Mouse (Mus musculus) liver, embryonic 14.5 days (tissue): ENCODE data around the gene Rpl23a. TPM values are rescaled to one million over a fixed set of nuclear protein-coding genes. Genes with fewer than 3 reads are reported as not detected.

Experiments
- ATAC-seq: fragments of 200-750 bp; cut with Nextera tagmentation; 2 replicates; pipeline ENCODE4 v1.8.0; 2017; ENCODE audit warnings: moderate number of reproducible peaks, mild to moderate bottlenecking, moderate library complexity; ENCODE audit not compliant: insufficient read depth
- DNase-seq, 3 experiments: peaks; one replicate each; pipeline ENCODE4 v3.0.0-alpha.2; 2012 to 2013; ENCODE audit warnings: low read depth in 3 of 3, low spot score in 3 of 3
- H3K27ac ChIP-seq: fragments of 300-500 bp; sonication (generic); 2 replicates; pipeline ENCODE4 v1.5.1; 2014; ENCODE audit warnings: moderate library complexity, mild to moderate bottlenecking, control low read depth, inconsistent platforms
- H3K27me3 ChIP-seq: fragments of 300-500 bp; sonication (generic); 2 replicates; pipeline ENCODE4 v1.6.1; 2014; ENCODE audit warnings: mild to moderate bottlenecking, low read length, moderate library complexity; ENCODE audit not compliant: control insufficient read depth, insufficient read depth
- H3K36me3 ChIP-seq: fragments of 300-500 bp; sonication (generic); replicated peaks from 2 replicates; pipeline ENCODE4 v1.6.1; 2014; ENCODE audit warnings: low read depth; ENCODE audit not compliant: control insufficient read depth, insufficient read depth
- H3K4me1 ChIP-seq, 2 experiments: fragments of 200-500 bp in 1 of 2; fragments of 300-500 bp in 1 of 2; sonication (generic) in 1 of 2; replicated peaks; 2 replicates each; pipeline ENCODE4 v1.6.1; 2012 to 2014; ENCODE audit warnings: antibody characterized with exemption in 1 of 2, inconsistent platforms in 1 of 2, low read length in 1 of 2; ENCODE audit not compliant: control insufficient read depth in 2 of 2, insufficient read depth in 2 of 2
- H3K4me2 ChIP-seq: fragments of 300-500 bp; sonication (generic); 2 replicates; pipeline ENCODE4 v1.6.1; 2014; ENCODE audit warnings: low read depth, mild to moderate bottlenecking, control low read depth, moderate library complexity
- H3K4me3 ChIP-seq, 2 experiments: fragments of 200-500 bp in 1 of 2; fragments of 300-500 bp in 1 of 2; sonication (generic) in 1 of 2; 2 replicates each; pipeline ENCODE4 v1.5.1; 2012 to 2014; ENCODE audit warnings: low read depth in 2 of 2, low read length in 2 of 2, mild to moderate bottlenecking in 2 of 2, control low read depth in 1 of 2, inconsistent platforms in 1 of 2, moderate library complexity in 1 of 2; ENCODE audit not compliant: insufficient read depth in 1 of 2
- H3K9ac ChIP-seq: fragments of 300-500 bp; sonication (generic); replicated peaks from 2 replicates; pipeline ENCODE4 v1.6.1; 2014; ENCODE audit warnings: mild to moderate bottlenecking, control low read depth, moderate library complexity
- H3K9me3 ChIP-seq: fragments of 300-500 bp; sonication (generic); 2 replicates; pipeline ENCODE4 v1.6.1; 2016; ENCODE audit warnings: low read length, mixed read lengths; ENCODE audit not compliant: control insufficient read depth
- CTCF ChIP-seq: IDR thresholded peaks from 2 replicates; pipeline ENCODE4 v1.5.1; 2016; ENCODE audit warnings: antibody characterized with exemption, low read depth, control low read depth
- EP300 ChIP-seq: IDR thresholded peaks from 2 replicates; pipeline ENCODE4 v1.6.1; 2016; ENCODE audit warnings: antibody characterized with exemption, low read depth
- WGBS: fragments of 180-500 bp; shearing (Covaris S2); extraction: QIAGEN DNeasy Blood & Tissue Kit; methylation state at CpG from one replicate; pipeline ENCODE4 v1.1.7; 2014; ENCODE audit not compliant: insufficient replicate concordance; 5-methylcytosine and 5-hydroxymethylcytosine counted together
- polyA plus RNA-seq, 2 experiments: library from polyadenylated mRNA; depleted of rRNA in 1 of 2; stranded (reverse) in 1 of 2; unstranded in 1 of 2; fragments of >200 nt; fragmentation: Nextera tagmentation in 1 of 2; extraction: Ambion mirVana in 1 of 2; gene quantifications; 2 replicates each; pipeline versions ENCODE4 v1.2.1 to v1.2.3; 2012 to 2014

Rpl23a gene
- polyA plus RNA-seq, 2 experiments, result 1,100 to 1,347 TPM

GRCm38 (mm10) chr11:78205361-78206206 lies 22.2 kb upstream of the Rpl23a start:
- H3K36me3 ChIP-seq, result peaks cover 36% of the 10 kb centered on the region
- H3K9me3 ChIP-seq, result no peaks in the 10 kb centered on the region
- no peaks in the 10 kb centered on the region for H3K27me3 ChIP-seq
- ATAC-seq, result no peak
- no peak for DNase-seq
- H3K4me1 ChIP-seq, result no peaks in the 10 kb centered on the region
- WGBS, result 75% methylated on average over 13 of the region's 13 CpGs
- no peak overlapping the region for H3K27ac ChIP-seq
- H3K4me3 ChIP-seq, result no peak overlapping the region
- no peak overlapping the region for H3K4me2 ChIP-seq
- TF ChIP-seq CTCF (no peak), EP300 (no peak)
- H3K9ac ChIP-seq, result no peak overlapping the region

GRCm38 (mm10) chr11:78204287-78204686 lies 20.9 kb upstream of the Rpl23a start:
- no peaks in the 10 kb centered on the region for H3K27me3 ChIP-seq
- TF ChIP-seq CTCF (0 out of 2 replicates have a peak, but pooled peaks have one; percentile 1), EP300 (no peak)
- no peak overlapping the region for H3K4me2 ChIP-seq
- no peak overlapping the region for H3K4me3 ChIP-seq
- no peaks in the 10 kb centered on the region for H3K4me1 ChIP-seq
- peaks cover 23% of the 10 kb centered on the region for H3K36me3 ChIP-seq
- H3K9me3 ChIP-seq, result no peaks in the 10 kb centered on the region
- DNase-seq (no peak), ATAC-seq (no peak)
- H3K9ac ChIP-seq, result no peak overlapping the region
- H3K27ac ChIP-seq, result no peak overlapping the region
- WGBS, result 80% methylated on average over 6 of the region's 6 CpGs

GRCm38 (mm10) chr11:78202372-78202771 lies 19.0 kb upstream of the Rpl23a start:
- ATAC-seq, result no peak
- no peak overlapping the region for H3K4me2 ChIP-seq
- no peaks in the 10 kb centered on the region for H3K27me3 ChIP-seq
- DNase-seq, result no peak
- no peak overlapping the region for H3K4me3 ChIP-seq
- 64% methylated on average over 3 of the region's 3 CpGs for WGBS
- H3K9ac ChIP-seq, result no peak overlapping the region
- H3K9me3 ChIP-seq, result no peaks in the 10 kb centered on the region
- no peak overlapping the region for H3K27ac ChIP-seq
- no peak for TF ChIP-seq EP300
- TF ChIP-seq CTCF, result no peak
- H3K4me1 ChIP-seq, result no peaks in the 10 kb centered on the region
- peaks cover 11% of the 10 kb centered on the region for H3K36me3 ChIP-seq

GRCm38 (mm10) chr11:78195101-78195863 lies 11.9 kb upstream of the Rpl23a start:
- 59% methylated on average over 23 of the region's 23 CpGs for WGBS

More at GRCm38 (mm10) chr11:78195101-78195863, 11.9 kb upstream of the Rpl23a start:
- TF ChIP-seq CTCF (no peak), EP300 (no peak)
- peak overlapping the region; percentile 56 to 88 for H3K4me3 ChIP-seq
- H3K4me1 ChIP-seq, result peaks cover 0 to 3% of the 10 kb centered on the region in 2 experiments; a peak in 2 of 4 replicates
- peak overlapping the region; percentile 75 for H3K4me2 ChIP-seq
- no peak overlapping the region for H3K27ac ChIP-seq
- no peak overlapping the region for H3K9ac ChIP-seq
- DNase-seq, result no peak
- no peaks in the 10 kb centered on the region for H3K9me3 ChIP-seq
- no peaks in the 10 kb centered on the region for H3K36me3 ChIP-seq
- peaks cover 12% of the 10 kb centered on the region for H3K27me3 ChIP-seq
- no peak for ATAC-seq
